Mouse (Mus musculus) cortical plate, adult 2 months (tissue): ENCODE measurements around the gene Ugt1a2. TPM values are rescaled to one million over a fixed set of nuclear protein-coding genes. Genes with fewer than 3 reads are reported as not detected.
"Not testable (repeated sequence)": the region's sequence is repeated elsewhere in the genome, so short reads cannot be mapped to it uniquely, and the experiment has no call there.

Experiments
- H3K27ac ChIP-seq: fragments of 200-500 bp; 2 replicates; pipeline ENCODE4 v1.5.1; 2012; ENCODE audit warnings: low read length, control low read depth, inconsistent platforms; ENCODE audit not compliant: insufficient read depth
- H3K4me1 ChIP-seq: fragments of 200-500 bp; 2 replicates; pipeline ENCODE4 v1.6.1; 2011; ENCODE audit warnings: low read length; ENCODE audit not compliant: control insufficient read depth, insufficient read depth
- H3K4me3 ChIP-seq: fragments of 200-500 bp; 2 replicates; pipeline ENCODE4 v1.5.1; 2011; ENCODE audit warnings: mild to moderate bottlenecking, low read length, control low read depth; ENCODE audit not compliant: insufficient read depth
- CTCF ChIP-seq: fragments of 200-500 bp; IDR thresholded peaks from 2 replicates; pipeline ENCODE4 v1.5.1; 2011; ENCODE audit warnings: mild to moderate bottlenecking, control low read depth, low read length; ENCODE audit not compliant: insufficient read depth; ENCODE audit errors: extremely low read depth
- POLR2A ChIP-seq: fragments of 200-500 bp; IDR thresholded peaks from 2 replicates; pipeline ENCODE4 v1.6.1; 2011; ENCODE audit warnings: mild to moderate bottlenecking, low read length, control low read depth; ENCODE audit not compliant: insufficient read depth; ENCODE audit errors: extremely low read depth
- polyA plus RNA-seq: library from polyadenylated mRNA; depleted of rRNA; stranded (reverse); fragments of >200 nt; gene quantifications from 2 replicates; pipeline ENCODE4 v1.2.3, GENCODE M21; 2012

The Ugt1a2 gene
- polyA plus RNA-seq, 1 experiment, result not detected

DNA sequence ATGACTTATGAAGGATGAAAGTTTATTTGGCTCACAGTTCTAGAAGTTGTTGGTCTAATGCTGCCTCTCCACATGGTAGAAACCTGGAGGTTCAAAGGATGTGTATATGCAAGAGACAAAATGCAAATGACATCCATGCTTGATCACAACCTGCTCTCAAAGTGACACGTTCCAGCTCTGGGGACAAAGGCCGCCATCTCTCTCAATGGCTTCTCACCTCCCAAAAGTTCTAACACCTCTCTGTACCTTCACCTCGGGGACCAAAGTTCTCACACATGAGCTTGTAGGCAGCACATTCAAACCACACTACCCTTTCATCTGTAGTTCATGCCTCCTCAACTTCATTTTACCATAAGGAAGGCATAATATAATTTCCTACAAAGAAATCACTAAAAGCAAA is 17.2 kb downstream of the Ugt1a2 start:
- H3K4me3 ChIP-seq, result no peak overlapping the region
- H3K4me1 ChIP-seq, result no peaks in the 10 kb centered on the region
- TF ChIP-seq POLR2A, result no peak
- no peak for TF ChIP-seq CTCF
- no peak overlapping the region for H3K27ac ChIP-seq

DNA sequence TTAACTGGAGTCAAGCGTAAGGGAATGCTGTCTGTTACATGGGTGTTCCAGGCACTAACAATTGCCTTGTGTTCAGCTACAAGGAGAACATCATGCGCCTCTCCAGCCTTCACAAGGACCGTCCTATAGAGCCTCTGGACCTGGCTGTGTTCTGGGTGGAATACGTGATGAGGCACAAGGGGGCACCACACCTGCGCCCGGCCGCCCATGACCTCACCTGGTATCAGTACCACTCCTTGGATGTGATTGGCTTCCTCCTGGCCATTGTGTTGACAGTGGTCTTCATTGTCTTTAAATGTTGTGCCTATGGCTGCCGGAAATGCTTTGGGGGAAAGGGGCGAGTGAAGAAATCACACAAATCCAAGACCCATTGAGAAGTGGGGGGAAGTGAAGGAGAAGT is 17.6 kb downstream of the Ugt1a2 start:
- TF ChIP-seq CTCF, result no peak
- TF ChIP-seq POLR2A, result no peak
- no peak overlapping the region for H3K4me3 ChIP-seq

DNA sequence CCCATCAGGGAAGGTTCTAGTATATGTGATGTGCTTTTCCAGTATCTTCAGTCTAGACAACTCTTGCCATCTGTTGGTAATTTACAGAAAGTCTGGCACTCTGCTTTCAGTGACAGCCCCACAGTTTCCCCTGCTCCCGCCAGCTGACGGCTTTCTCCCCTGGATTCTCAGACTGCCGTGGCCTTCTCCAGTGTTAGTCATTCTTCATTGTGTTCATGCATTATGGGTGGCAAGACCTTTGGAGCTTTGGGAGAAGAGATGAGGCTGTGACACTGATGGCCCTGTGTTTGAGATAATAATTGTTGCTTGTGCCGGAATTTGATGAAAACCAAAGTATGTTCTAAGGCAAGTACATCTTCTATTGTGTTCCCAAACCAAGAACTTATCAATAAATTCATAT is 18.2 kb downstream of the Ugt1a2 start:
- H3K4me1 ChIP-seq, result no peaks in the 10 kb centered on the region
- no peak overlapping the region for H3K4me3 ChIP-seq
- H3K27ac ChIP-seq, result no peak overlapping the region
- TF ChIP-seq POLR2A, result no peak
- no peak for TF ChIP-seq CTCF

More for the DNA sequence above, 17.6 kb downstream of the Ugt1a2 start:
- no peaks in the 10 kb centered on the region for H3K4me1 ChIP-seq
- no peak overlapping the region for H3K27ac ChIP-seq

DNA sequence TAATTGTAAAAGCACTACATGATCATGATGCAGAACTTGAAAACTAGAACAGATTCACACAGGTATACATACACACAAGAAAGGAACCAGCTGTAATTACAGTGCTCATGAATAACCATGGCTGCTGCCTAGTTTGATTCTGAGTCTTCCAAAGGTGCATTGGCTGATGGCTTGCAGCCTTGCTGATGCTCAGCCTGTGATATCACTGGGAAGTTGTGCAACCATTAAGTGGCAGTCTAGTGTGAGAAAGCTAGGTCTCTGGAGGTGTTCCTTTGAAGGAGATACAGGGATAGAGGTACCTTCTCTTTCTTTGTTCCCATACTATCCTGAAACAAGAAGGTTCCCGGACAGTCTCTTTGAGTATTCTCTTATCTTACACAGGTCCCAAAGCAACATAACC is 18.7 kb downstream of the Ugt1a2 start:
- Histone ChIP-seq H3K4me3 (no peak overlapping the region), H3K4me1 (no peaks in the 10 kb centered on the region), H3K27ac (no peak overlapping the region)
- no peak for TF ChIP-seq CTCF
- TF ChIP-seq POLR2A, result no peak

DNA sequence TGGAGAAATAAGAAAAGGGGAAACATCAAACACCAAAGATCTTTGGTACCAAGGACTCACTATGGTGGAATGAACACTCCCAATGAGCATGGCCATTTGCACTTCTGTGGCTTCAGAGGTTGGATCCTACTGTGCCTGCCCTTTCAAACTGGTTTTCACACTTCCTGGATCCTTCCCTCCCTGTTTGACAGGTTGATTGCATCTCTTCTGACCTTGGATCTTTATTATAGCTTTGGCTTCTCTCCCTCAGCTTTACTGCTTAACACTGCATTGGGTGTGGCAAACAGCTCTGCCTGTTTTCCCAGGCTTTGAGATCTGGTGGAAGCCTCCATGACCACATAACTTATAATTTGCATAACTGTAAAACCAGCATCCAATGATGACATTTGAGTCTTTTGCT is 19.9 kb downstream of the Ugt1a2 start:
- no peak for TF ChIP-seq CTCF
- TF ChIP-seq POLR2A, result no peak
- H3K4me3 ChIP-seq, result no peak overlapping the region
- H3K27ac ChIP-seq, result no peak overlapping the region
- H3K4me1 ChIP-seq, result no peaks in the 10 kb centered on the region

DNA sequence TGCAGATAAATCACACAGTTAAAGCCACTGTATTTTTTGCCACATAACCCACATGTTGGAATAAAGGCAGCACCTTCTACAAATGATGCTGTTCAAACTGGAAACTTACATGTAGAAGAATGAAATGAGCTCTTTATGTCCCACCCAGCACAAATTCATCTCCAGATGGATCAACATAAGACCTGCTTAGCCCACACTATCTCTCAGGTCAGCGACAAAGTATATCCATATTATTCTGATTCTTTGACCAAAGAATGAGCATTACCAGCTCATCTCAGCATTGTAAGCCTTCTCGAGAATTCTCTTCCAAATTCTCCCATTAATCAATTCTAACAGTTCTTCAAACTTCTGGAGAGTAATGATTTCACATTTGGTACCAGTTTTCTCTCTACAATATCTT is 21.8 kb downstream of the Ugt1a2 start:
- no peak overlapping the region for H3K27ac ChIP-seq
- TF ChIP-seq POLR2A (no peak), CTCF (no peak)
- H3K4me1 ChIP-seq, result no peaks in the 10 kb centered on the region
- H3K4me3 ChIP-seq, result no peak overlapping the region

DNA sequence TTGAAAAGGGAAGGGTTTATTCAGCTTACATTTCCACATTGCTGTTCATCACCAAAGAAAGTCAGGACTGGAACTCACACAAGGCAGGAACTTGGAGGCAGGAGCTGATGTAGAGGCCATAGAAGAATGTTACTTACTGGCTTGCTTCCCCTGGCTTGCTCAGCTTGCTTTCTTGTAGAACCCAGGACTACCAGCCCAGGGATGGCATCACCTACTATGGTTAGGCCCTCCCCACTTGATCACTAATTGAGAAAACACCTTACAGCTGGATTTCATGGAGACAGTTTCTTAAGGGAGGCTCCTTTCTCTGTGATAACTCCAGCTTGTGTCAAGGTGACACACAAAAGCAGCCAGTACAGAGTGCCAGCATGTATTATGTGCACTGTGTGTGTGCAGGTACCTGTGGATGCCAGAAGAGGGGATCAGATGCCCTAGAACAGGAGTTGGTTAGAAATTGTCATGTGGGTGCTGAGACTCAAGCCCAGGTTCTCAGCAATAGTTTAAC is 22.7 kb downstream of the Ugt1a2 start:
- not testable (repeated sequence) for H3K27ac ChIP-seq, H3K4me1 ChIP-seq, H3K4me3 ChIP-seq

DNA sequence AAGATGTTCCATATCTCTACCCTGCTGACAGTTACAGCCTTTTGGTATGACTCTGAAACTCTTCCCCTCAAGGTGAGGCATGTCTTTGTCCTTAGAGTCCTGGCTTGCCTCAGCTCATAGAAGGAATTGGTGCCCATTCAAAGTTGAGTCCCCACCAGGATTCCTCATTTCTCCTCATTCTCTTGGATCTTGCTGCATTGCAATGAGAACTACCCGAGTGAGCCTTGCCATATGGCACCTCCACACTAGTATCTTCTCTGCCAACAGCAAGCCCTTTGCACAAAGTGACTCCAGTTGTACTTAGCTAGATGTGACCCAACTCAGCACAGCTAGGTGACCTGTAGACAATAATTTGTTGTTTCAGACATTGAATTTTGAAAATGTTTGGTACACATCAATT is 23.2 kb downstream of the Ugt1a2 start:
- no peak for TF ChIP-seq POLR2A
- no peak for TF ChIP-seq CTCF
- Histone ChIP-seq H3K4me3 (no peak overlapping the region), H3K4me1 (no peaks in the 10 kb centered on the region), H3K27ac (no peak overlapping the region)

DNA sequence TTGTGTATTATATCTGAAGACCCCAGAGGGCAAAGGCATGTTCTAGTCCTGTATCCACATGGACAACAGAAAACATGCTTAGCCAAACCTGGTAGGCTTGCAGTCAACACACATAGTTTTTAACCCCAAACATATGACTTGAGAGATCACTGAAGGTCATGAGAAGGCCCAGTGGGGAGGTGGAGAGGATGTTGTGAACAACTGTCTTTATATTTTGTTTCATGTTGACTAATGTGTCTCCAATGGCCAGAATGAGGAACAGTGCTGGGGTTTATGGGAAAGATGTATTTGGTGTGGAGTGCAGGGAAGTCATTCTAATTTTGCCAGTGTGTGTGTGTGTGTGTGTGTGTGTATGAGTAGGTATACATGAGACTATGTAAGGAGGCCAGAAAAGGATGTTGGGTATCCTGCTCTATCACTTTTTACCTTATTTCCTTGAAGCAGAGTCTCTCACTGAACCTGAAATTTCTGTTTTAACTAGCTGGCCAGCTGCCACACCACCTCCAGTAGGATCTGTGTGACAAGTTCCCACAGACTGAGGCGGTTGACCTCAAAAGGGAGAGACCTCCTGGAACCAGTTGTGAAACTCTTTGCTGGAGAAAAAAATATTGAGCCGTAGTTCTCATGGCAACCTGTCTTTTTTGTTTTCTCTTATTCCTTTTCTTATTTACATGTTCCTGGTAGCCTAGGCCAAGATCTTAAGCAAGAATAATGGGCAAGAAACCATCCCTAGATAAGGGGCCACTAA is 23.8 kb downstream of the Ugt1a2 start:
- Histone ChIP-seq H3K27ac (no peak overlapping the region), H3K4me1 (no peaks in the 10 kb centered on the region), H3K4me3 (no peak overlapping the region)
- TF ChIP-seq POLR2A, result no peak

DNA sequence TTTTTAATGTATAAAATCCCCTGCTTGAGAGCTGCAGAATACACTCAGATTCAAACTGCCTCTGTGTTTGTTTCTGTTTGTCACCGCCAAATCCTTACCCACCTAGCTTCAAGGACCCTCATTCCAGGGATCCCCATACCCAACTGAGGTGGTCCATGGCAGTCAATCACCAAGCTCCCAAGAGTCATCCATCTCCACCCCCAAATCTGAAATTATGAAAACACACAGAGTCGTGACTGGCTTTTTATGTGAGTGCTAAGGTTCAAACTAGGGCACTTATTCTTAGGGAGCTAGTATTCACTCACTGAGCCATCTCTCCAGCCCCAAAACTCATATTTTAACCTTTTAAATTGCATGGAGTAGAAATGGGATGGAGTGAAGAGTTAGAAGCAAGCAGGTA is 24.9 kb downstream of the Ugt1a2 start:
- not testable (repeated sequence) for H3K4me3 ChIP-seq, H3K4me1 ChIP-seq, H3K27ac ChIP-seq

DNA sequence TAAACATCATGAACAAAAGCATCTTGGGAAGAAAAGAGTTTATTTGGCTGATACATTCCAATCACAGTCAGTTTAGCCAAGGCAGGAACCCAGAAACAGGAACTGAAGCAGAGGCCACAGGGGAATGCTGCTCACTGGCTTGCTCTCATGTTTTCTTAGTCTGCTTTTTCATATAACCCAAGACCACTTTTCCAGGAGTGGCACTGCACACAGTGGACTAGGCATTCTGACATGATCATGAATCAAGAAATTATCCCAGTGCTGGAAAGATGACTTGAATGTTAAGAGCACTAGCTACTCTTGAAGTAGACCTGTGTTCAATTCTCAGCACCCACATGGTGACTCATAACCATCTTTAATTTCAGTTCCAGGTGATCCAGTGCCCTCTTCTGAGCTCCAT is 25.3 kb downstream of the Ugt1a2 start:
- TF ChIP-seq POLR2A, result no peak
- no peak for TF ChIP-seq CTCF
- Histone ChIP-seq H3K4me3 (no peak overlapping the region), H3K27ac (no peak overlapping the region), H3K4me1 (no peaks in the 10 kb centered on the region)
